Mouse (Mus musculus) cortical plate, adult 2 months (tissue): Measurements from ENCODE around the gene Cacna1c.

ENCODE experiments used
- CTCF ChIP-seq: fragments of 200-500 bp; IDR thresholded peaks from 2 replicates; pipeline ENCODE4 v1.5.1; 2011; ENCODE audit warnings: mild to moderate bottlenecking, control low read depth, low read length; ENCODE audit not compliant: insufficient read depth; ENCODE audit errors: extremely low read depth
- POLR2A ChIP-seq: fragments of 200-500 bp; IDR thresholded peaks from 2 replicates; pipeline ENCODE4 v1.6.1; 2011; ENCODE audit warnings: mild to moderate bottlenecking, low read length, control low read depth; ENCODE audit not compliant: insufficient read depth; ENCODE audit errors: extremely low read depth

DNA sequence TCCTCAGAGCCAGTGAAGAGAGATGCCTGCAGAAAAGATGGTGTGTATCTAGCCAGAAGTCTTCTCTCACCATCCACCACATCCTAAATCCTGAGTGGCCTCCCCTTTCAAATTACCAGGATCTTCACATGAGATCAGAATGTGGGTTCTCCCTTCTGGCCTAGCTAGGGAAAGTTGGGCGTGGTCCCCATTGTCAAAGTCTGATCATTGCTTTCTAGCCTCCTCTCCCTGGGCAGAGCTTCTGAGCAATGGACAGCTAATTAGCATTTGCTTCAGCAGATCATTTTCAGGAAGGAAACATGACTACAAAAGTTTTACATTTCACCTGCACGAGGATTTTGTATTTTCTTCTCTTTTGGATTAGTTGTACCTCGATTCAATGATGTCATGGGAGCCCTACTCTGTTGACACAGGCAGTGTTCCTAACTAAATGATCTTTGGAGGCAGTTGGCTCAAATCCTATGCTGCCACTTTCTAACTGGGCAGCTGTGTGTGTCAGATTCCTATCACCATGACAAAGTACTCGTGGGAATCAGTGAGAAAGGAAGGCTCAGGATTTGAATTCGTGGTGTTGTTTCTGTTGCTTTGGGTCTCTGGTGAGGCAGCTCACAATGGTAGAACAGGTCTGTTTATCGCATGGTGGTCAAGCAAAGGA, 554.4 kb downstream of the Cacna1c start:
- TF ChIP-seq CTCF (no peak), POLR2A (no peak)
